Mouse (Mus musculus) kidney, embryonic 16.5 days (tissue): Measurements from ENCODE around the gene Mst1. TPM values are rescaled to one million over a fixed set of nuclear protein-coding genes. Genes with fewer than 3 reads are reported as not detected.

ENCODE experiments used
- ATAC-seq: fragments of 200-750 bp; cut with Nextera tagmentation; 2 replicates; pipeline ENCODE4 v1.8.0; 2017; ENCODE audit warnings: moderate TSS enrichment; ENCODE audit not compliant: low FRiP score, low TSS enrichment
- H3K27ac ChIP-seq: fragments of 300-500 bp; sonication (generic); 2 replicates; pipeline ENCODE4 v1.5.1; 2014; ENCODE audit warnings: low read length
- H3K27me3 ChIP-seq: fragments of 300-500 bp; sonication (generic); 2 replicates; pipeline ENCODE4 v1.6.1; 2014; ENCODE audit warnings: low read length, control low read depth, mixed read lengths; ENCODE audit not compliant: insufficient read depth
- H3K36me3 ChIP-seq: fragments of 300-500 bp; sonication (generic); 2 replicates; pipeline ENCODE4 v1.6.1; 2014; ENCODE audit warnings: low read length, control low read depth, mixed read lengths; ENCODE audit not compliant: insufficient read depth
- H3K4me1 ChIP-seq: fragments of 300-500 bp; sonication (generic); 2 replicates; pipeline ENCODE4 v1.6.1; 2014; ENCODE audit warnings: low read length, control low read depth, mixed read lengths; ENCODE audit not compliant: insufficient read depth
- H3K4me2 ChIP-seq: fragments of 300-500 bp; sonication (generic); replicated peaks from 2 replicates; pipeline ENCODE4 v1.6.1; 2014; ENCODE audit warnings: low read depth, low read length
- H3K4me3 ChIP-seq: fragments of 300-500 bp; sonication (generic); 2 replicates; pipeline ENCODE4 v1.5.1; 2014; ENCODE audit warnings: mild to moderate bottlenecking, low read length
- H3K9ac ChIP-seq: fragments of 300-500 bp; sonication (generic); replicated peaks from 2 replicates; pipeline ENCODE4 v1.6.1; 2014; ENCODE audit warnings: low read length
- H3K9me3 ChIP-seq: fragments of 300-500 bp; sonication (generic); 2 replicates; pipeline ENCODE4 v1.6.1; 2016; ENCODE audit warnings: low read length, control low read depth
- WGBS: fragments of 180-500 bp; shearing (Covaris S2); extraction: QIAGEN DNeasy Blood & Tissue Kit; methylation state at CpG from one replicate; pipeline ENCODE4 v1.1.7; 2014; 5-methylcytosine and 5-hydroxymethylcytosine counted together
- polyA plus RNA-seq: library from polyadenylated mRNA; unstranded; fragments of >200 nt; fragmentation: Nextera tagmentation; extraction: Ambion mirVana; gene quantifications from 2 replicates; pipeline ENCODE4 v1.2.1, GENCODE M21; 2015

Gene Mst1
- polyA plus RNA-seq, result 0.10 and 0.21 TPM in 2 replicates

- H3K27ac ChIP-seq, result no peak within 1 kb of the TSS
Measured at GRCm38 (mm10) chr9:108080168-108080567, at the start of gene Mst1. Gene Mst1, plus strand, starts transcription at chr9:108080436.

GRCm38 (mm10) chr9:108032126-108032525 is 48.1 kb upstream of the Mst1 start:
- Histone ChIP-seq H3K4me3 (no peak overlapping the region), H3K27ac (no peak overlapping the region), H3K36me3 (peaks cover 32% of the 10 kb centered on the region), H3K4me1 (no peaks in the 10 kb centered on the region), H3K4me2 (no peak overlapping the region), H3K9ac (no peak overlapping the region), H3K9me3 (no peaks in the 10 kb centered on the region), H3K27me3 (no peaks in the 10 kb centered on the region)
- WGBS, result 93% methylated on average over 5 of the region's 5 CpGs
- no peak for ATAC-seq

More at GRCm38 (mm10) chr9:108080168-108080567, at the start of gene Mst1:
- no peak for ATAC-seq
- Histone ChIP-seq H3K4me1 (peaks cover 16% of the 10 kb centered on the region), H3K9ac (peak within 1 kb of the TSS; percentile 90), H3K9me3 (no peaks in the 10 kb centered on the region), H3K36me3 (peaks cover 6% of the 10 kb centered on the region), H3K27me3 (peaks cover 26% of the 10 kb centered on the region), H3K4me2 (peak within 1 kb of the TSS; percentile 78), H3K4me3 (peak within 1 kb of the TSS; percentile 78)
- WGBS, result 82% methylated on average over 5 of the region's 5 CpGs

DNA sequence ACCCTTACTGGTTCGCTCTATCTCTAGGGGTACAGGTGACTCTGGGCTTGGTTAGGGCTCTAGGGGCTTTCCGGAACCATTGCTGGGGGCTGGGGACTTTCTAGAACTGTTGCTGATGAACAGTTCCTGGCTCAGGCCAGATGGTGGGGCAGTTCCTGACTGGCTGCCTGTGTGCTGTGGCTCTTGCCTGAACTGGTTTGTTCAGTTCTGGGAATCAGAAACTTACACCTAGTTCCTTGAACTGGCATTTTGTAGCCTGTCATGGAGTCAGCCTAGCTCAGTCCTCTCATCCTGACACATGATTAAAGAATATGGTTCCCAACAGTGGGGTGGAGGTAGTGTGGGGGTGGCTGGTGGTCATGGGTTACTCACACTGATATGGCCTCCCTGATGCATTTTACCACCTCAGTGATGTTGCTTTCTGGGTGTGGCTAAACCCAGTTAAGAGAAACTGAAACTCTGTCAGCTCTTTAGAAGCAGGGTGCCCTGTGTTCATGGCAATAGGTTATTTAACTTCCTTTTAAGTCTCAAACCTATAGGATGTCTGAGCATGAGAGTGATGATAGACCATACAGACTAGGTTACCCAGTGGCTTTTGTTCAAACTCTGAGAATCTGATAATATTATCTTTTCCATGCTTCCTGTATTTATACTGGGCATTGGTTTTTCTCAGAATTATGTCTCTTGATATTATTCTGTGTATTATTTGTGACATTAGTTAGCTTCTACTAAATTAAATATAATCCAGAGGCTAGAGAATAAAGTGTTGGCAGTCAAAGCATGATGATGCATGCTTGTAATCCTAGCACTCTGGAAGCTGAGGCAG is 44.7 kb upstream of the Mst1 start:
- H3K9me3 ChIP-seq, result no peaks in the 10 kb centered on the region
- no peak overlapping the region for H3K4me2 ChIP-seq
- H3K4me1 ChIP-seq, result no peaks in the 10 kb centered on the region
- no peak for ATAC-seq
- 93% methylated on average over 2 of the region's 2 CpGs for WGBS
- H3K36me3 ChIP-seq, result peaks cover 30% of the 10 kb centered on the region
- H3K27me3 ChIP-seq, result no peaks in the 10 kb centered on the region
- H3K27ac ChIP-seq, result no peak overlapping the region
- no peak overlapping the region for H3K4me3 ChIP-seq
- no peak overlapping the region for H3K9ac ChIP-seq

GRCm38 (mm10) chr9:108044751-108045492 is 35.3 kb upstream of the Mst1 start:
- Histone ChIP-seq H3K4me1 (peaks cover 16% of the 10 kb centered on the region), H3K4me2 (no peak overlapping the region), H3K9me3 (no peaks in the 10 kb centered on the region), H3K36me3 (peaks cover 40% of the 10 kb centered on the region), H3K27me3 (no peaks in the 10 kb centered on the region), H3K9ac (no peak overlapping the region), H3K4me3 (no peak overlapping the region), H3K27ac (no peak overlapping the region)
- WGBS, result 96% methylated on average over 8 of the region's 8 CpGs
- no peak for ATAC-seq

GRCm38 (mm10) chr9:108046582-108046981 is 33.7 kb upstream of the Mst1 start:
- H3K4me1 ChIP-seq, result peaks cover 23% of the 10 kb centered on the region
- no peak for ATAC-seq
- 95% methylated on average over 4 of the region's 4 CpGs for WGBS
- no peak overlapping the region for H3K27ac ChIP-seq
- H3K27me3 ChIP-seq, result no peaks in the 10 kb centered on the region
- peaks cover 42% of the 10 kb centered on the region for H3K36me3 ChIP-seq
- no peak overlapping the region for H3K4me2 ChIP-seq
- H3K9ac ChIP-seq, result no peak overlapping the region
- H3K4me3 ChIP-seq, result no peak overlapping the region
- no peaks in the 10 kb centered on the region for H3K9me3 ChIP-seq

GRCm38 (mm10) chr9:108047601-108048565 is 32.4 kb upstream of the Mst1 start:
- Histone ChIP-seq H3K4me3 (peak overlapping the region; percentile 89), H3K4me1 (peaks cover 23% of the 10 kb centered on the region), H3K9me3 (no peaks in the 10 kb centered on the region), H3K27ac (peak overlapping the region; percentile 66), H3K9ac (peak overlapping the region; percentile 62), H3K27me3 (no peaks in the 10 kb centered on the region), H3K36me3 (peaks cover 41% of the 10 kb centered on the region), H3K4me2 (peak overlapping the region; percentile 90)
- 41% methylated on average over 17 of the region's 17 CpGs for WGBS
- ATAC-seq, result no peak

GRCm38 (mm10) chr9:108048566-108048955 is 31.7 kb upstream of the Mst1 start:
- Histone ChIP-seq H3K9me3 (no peaks in the 10 kb centered on the region), H3K4me3 (peak overlapping the region; percentile 89), H3K27me3 (no peaks in the 10 kb centered on the region), H3K27ac (peak overlapping the region; percentile 66), H3K36me3 (peaks cover 38% of the 10 kb centered on the region), H3K9ac (peak overlapping the region; percentile 62), H3K4me1 (peaks cover 27% of the 10 kb centered on the region), H3K4me2 (peak overlapping the region; percentile 90)
- WGBS, result under 1% methylated on average over 19 of the region's 19 CpGs
- ATAC-seq, result peak; percentile 47

DNA sequence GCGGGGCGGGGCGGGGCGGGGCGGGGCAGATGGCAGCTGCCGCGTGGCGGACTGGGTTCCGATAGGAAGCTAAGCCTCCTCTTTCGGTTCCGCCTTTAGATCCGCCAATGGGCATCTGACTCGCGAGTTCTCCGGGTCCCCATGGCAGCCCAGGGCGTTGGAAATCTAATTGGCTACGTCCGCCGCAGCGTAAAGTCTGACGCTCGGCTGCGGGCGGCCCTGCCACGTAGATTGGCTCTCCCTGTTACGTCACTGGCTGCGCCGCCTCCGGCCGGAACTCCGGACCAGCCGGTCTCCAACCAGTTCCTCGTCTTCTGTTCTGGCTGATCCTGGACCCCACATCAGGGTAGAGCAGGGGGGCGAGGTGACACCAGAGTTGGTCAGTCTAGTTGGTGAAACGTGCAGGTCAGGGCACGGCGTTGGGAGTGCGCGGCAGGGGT is 31.2 kb upstream of the Mst1 start, which contains the start of gene Gmppb:
TSS of gene Gmppb (plus strand) at position 227 of the 440 bp plus-strand sequence.
- Histone ChIP-seq H3K4me1 (peaks cover 27% of the 10 kb centered on the region), H3K9me3 (no peaks in the 10 kb centered on the region), H3K27ac (peak within 1 kb of the TSS; percentile 72), H3K27me3 (no peaks in the 10 kb centered on the region), H3K9ac (peak within 1 kb of the TSS; percentile 81), H3K4me3 (peak within 1 kb of the TSS; percentile 89), H3K36me3 (peaks cover 41% of the 10 kb centered on the region), H3K4me2 (peak within 1 kb of the TSS; percentile 90)
- ATAC-seq, result peak; percentile 95
- WGBS, result under 1% methylated on average over 33 of the region's 39 CpGs
